Mouse (Mus musculus): ENCODE results near the gene Dlg5.

DNA sequence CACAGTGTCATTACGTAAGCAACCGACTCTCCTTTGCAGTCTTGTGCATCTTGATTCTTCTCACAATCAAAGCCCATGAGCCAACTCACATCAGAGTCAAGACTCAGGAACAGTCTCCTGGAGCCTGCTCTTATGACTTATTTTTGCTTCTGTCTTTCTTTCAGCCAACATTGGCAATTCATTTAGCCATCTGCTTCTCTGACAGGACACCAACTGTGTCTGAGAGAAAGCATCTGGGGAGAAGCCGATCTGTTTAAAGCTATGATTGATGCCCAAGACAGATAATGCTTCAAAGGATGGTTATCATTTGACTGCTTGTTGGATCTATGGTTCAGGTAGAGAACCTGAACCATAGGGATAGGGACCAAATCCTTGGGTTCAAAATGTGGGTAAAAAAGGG is 153.3 kb downstream of the Dlg5 start:
- no peak for TF ChIP-seq FLI1 (IDR thresholded peaks at IDR 0.05; ENCODE audit: low read length)
- no peak for TF ChIP-seq GATA1 (IDR thresholded peaks at IDR 0.05; ENCODE audit: borderline replicate concordance, low read length)
